Mouse (Mus musculus): ENCODE measurements around the gene Rgs17. TPM values are rescaled to one million over a fixed set of nuclear protein-coding genes. Genes with fewer than 3 reads are reported as not detected.
A peak's percentile ranks its signal among the peaks of the same experiment; 100 is the strongest.

Gene Rgs17
- total and polyA plus RNA-seq, 2 experiments from 2014 or later: 0.34 to 0.67 TPM

DNA sequence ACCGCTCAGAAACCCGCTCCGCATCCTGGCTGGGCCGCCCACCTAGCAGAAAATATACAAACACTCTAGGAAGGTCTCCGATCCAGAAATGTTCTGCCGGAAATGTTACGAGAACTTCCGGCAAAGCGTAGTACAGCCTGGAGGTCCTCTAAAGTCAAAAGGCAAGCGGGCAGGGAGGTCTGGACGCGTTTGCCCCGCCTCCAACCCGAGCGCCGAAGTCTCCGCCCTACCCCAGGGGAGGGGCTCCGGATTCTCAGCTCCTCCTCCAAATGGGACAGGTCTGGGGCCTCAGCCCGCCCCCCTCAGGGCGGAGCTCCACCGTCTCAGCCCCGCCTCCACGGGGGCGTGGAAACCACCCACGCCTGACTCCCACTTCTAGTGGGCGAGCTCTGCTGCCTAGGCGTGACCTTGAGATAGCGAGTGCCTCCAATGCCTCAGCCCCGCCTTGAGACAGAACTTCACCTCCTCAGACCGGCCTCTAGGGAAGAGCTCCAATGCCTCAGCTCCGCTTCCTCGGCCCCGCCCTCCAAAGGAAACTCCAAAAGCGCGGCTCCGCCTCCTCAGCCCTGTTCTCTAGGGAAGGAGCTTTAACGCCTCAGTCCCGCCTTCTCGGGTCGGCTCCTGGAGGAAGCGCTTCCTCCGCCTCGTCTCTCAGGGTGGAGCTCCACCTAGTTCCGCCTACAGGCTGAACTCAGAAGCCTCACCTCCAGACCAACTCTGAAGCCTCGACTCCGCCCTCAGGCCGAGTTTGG lies 98.3 kb downstream of the Rgs17 start, which contains the start of gene Mtrf1l:
Mtrf1l (minus strand) TSS at position 171 of the 752 bp plus-strand sequence.
- DNase-seq (ENCODE audit: low spot score) (peak; percentile 97), ATAC-seq (ENCODE audit: insufficient read depth, low read depth) (peak; percentile 96)
- no peaks in the 10 kb centered on the region for H3K27me3 ChIP-seq (ENCODE audit: control insufficient read depth, insufficient read depth, low read length)
- H3K9me3 ChIP-seq (replicated peaks; ENCODE audit: control insufficient read depth, low read length): no peaks in the 10 kb centered on the region
- TF ChIP-seq CTCF (IDR thresholded peaks at IDR 0.05; ENCODE audit: low read depth) (peak; percentile 29; the same call in 1 of the 2 replicates), EP300 (IDR thresholded peaks at IDR 0.05; ENCODE audit: low read depth) (no peak)
- peak within 1 kb of the TSS; percentile 93 for H3K27ac ChIP-seq (ENCODE audit: low read depth)
- H3K9ac ChIP-seq (replicated peaks; ENCODE audit: low read depth, low read length): peak within 1 kb of the TSS; percentile 93
- 0% methylated on average over 47 of the region's 47 CpGs for WGBS
- peak within 1 kb of the TSS; percentile 88 for H3K4me2 ChIP-seq (ENCODE audit: low read depth, low read length)
- peak within 1 kb of the TSS; percentile 83 for H3K4me3 ChIP-seq (ENCODE audit: low read depth, low read length)
- H3K4me1 ChIP-seq (ENCODE audit: control insufficient read depth, insufficient read depth): peaks cover 11% of the 10 kb centered on the region
- H3K36me3 ChIP-seq (replicated peaks; ENCODE audit: control insufficient read depth, insufficient read depth, low read length): peaks cover 13% of the 10 kb centered on the region

DNA sequence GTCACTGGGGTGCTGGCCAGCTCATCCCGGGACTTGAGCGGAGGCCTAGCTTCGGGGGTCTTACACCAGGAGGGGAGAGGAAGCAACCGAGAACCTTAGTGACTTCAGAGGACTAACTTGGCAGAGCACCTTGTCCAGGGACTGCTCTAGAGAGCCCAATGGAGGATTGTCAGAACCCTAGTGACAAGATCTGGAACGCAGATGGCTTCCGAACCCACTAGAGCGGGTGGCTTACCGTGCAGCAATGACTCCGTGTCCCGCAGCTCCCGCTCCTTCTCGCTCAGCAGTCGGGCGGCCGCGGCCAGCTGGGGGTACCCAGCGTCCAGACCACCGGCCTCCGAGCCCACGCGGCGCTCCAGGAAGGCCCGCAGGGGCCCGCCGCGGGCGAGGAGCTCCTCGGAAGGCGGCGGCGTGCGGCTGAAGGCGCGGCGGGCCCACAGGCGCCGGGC lies 98.9 kb downstream of the Rgs17 start:
- H3K9me3 ChIP-seq (replicated peaks; ENCODE audit: control insufficient read depth, low read length): no peaks in the 10 kb centered on the region
- H3K27me3 ChIP-seq (ENCODE audit: control insufficient read depth, insufficient read depth, low read length): no peaks in the 10 kb centered on the region
- WGBS: under 1% methylated on average over 37 of the region's 37 CpGs
- TF ChIP-seq CTCF (IDR thresholded peaks at IDR 0.05; ENCODE audit: low read depth) (no peak), EP300 (IDR thresholded peaks at IDR 0.05; ENCODE audit: low read depth) (no peak)
- peak overlapping the region; percentile 93 for H3K27ac ChIP-seq (ENCODE audit: low read depth)
- H3K4me2 ChIP-seq (ENCODE audit: low read depth, low read length): peak overlapping the region; percentile 88
- DNase-seq (ENCODE audit: low spot score) (no peak), ATAC-seq (ENCODE audit: insufficient read depth, low read depth) (no peak; the same call in 1 of the 2 replicates)
- H3K4me3 ChIP-seq (ENCODE audit: low read depth, low read length): peak overlapping the region; percentile 83
- H3K36me3 ChIP-seq (replicated peaks; ENCODE audit: control insufficient read depth, insufficient read depth, low read length): peaks cover 19% of the 10 kb centered on the region
- H3K9ac ChIP-seq (replicated peaks; ENCODE audit: low read depth, low read length): peak overlapping the region; percentile 93
- H3K4me1 ChIP-seq (ENCODE audit: control insufficient read depth, insufficient read depth): peaks cover 11% of the 10 kb centered on the region

DNA sequence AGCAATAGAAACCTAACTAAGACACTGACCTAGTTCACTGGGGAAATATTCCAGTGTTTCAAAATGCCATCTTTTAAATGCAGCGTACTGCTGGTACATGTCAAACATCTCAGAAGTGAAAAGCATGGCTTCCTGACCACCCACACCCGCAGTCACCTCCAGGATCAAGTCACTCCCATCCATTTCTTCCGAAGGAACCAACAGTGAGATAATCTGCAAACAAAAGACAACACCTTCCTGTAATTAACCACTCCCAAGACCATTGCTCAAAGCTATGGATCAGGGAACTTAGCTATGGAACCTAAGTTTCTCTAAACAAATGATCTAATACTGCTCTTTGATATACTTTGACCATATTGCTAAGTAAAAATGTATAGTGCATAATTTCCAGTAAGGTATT lies 103.4 kb downstream of the Rgs17 start:
- no peak for TF ChIP-seq CTCF (IDR thresholded peaks at IDR 0.05; ENCODE audit: low read depth)
- no peak for TF ChIP-seq EP300 (IDR thresholded peaks at IDR 0.05; ENCODE audit: low read depth)
- Histone ChIP-seq H3K27ac (ENCODE audit: low read depth) (no peak overlapping the region), H3K27me3 (ENCODE audit: control insufficient read depth, insufficient read depth, low read length) (no peaks in the 10 kb centered on the region), H3K36me3 (replicated peaks; ENCODE audit: control insufficient read depth, insufficient read depth, low read length) (peaks cover 58% of the 10 kb centered on the region), H3K4me2 (ENCODE audit: low read depth, low read length) (no peak overlapping the region), H3K9ac (replicated peaks; ENCODE audit: low read depth, low read length) (no peak overlapping the region), H3K9me3 (replicated peaks; ENCODE audit: control insufficient read depth, low read length) (no peaks in the 10 kb centered on the region), H3K4me1 (ENCODE audit: control insufficient read depth, insufficient read depth) (peaks cover 11% of the 10 kb centered on the region), H3K4me3 (ENCODE audit: low read depth, low read length) (no peak overlapping the region)
- 88% methylated on average over 3 of the region's 3 CpGs for WGBS
- ATAC-seq (ENCODE audit: insufficient read depth, low read depth) (no peak), DNase-seq (ENCODE audit: low spot score) (no peak)

DNA sequence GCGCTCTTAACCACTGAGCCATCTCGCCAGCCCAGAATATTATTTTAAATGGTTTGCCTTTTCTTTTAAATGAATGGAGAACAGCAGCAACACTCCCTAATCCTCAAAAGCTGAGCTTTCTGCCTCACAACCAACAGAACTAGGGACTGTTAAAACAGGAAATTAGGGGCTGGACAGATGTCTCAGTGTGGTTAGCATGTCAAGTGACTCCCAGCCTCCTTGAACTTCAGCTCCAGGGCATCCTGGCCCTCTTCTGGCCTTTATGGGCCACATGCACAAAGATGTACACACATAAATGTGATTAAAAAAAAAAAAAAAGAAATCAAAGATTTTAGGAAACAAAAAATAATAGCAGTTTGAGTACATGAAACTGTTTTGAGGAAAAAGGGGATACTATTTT lies 106.2 kb downstream of the Rgs17 start:
- no peak overlapping the region for H3K27ac ChIP-seq (ENCODE audit: low read depth)
- no peaks in the 10 kb centered on the region for H3K27me3 ChIP-seq (ENCODE audit: control insufficient read depth, insufficient read depth, low read length)
- no peaks in the 10 kb centered on the region for H3K4me1 ChIP-seq (ENCODE audit: control insufficient read depth, insufficient read depth)
- no peak for TF ChIP-seq EP300 (IDR thresholded peaks at IDR 0.05; ENCODE audit: low read depth)
- TF ChIP-seq CTCF (IDR thresholded peaks at IDR 0.05; ENCODE audit: low read depth): no peak
- H3K9me3 ChIP-seq (replicated peaks; ENCODE audit: control insufficient read depth, low read length): no peaks in the 10 kb centered on the region
- H3K4me2 ChIP-seq (ENCODE audit: low read depth, low read length): no peak overlapping the region
- H3K36me3 ChIP-seq (replicated peaks; ENCODE audit: control insufficient read depth, insufficient read depth, low read length): peaks cover 83% of the 10 kb centered on the region
- DNase-seq (ENCODE audit: low spot score) (no peak), ATAC-seq (ENCODE audit: insufficient read depth, low read depth) (no peak)
- WGBS: 98% methylated on average over 2 of the region's 2 CpGs
- no peak overlapping the region for H3K9ac ChIP-seq (replicated peaks; ENCODE audit: low read depth, low read length)
- no peak overlapping the region for H3K4me3 ChIP-seq (ENCODE audit: low read depth, low read length)

DNA sequence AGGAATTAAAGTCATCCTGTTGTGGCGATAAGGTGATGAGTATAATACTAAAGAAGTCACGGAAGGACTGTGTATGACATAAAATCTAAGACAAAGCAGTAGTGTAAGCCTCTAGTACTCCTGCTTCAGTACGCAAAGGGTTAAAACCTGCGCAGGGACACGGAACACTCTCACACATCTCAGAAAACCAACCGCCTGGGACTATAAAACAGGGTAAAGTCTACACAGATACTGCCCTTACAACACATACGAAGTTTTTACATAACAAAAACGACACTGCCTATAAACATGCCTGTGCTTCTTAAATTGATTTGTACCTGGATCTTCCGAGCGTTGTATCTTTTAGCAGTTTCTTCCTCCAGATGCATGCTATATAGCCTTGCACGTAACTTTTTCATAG lies 108.5 kb downstream of the Rgs17 start:
- Histone ChIP-seq H3K36me3 (replicated peaks; ENCODE audit: control insufficient read depth, insufficient read depth, low read length) (peaks cover 69% of the 10 kb centered on the region), H3K9me3 (replicated peaks; ENCODE audit: control insufficient read depth, low read length) (no peaks in the 10 kb centered on the region), H3K4me2 (ENCODE audit: low read depth, low read length) (no peak overlapping the region), H3K4me1 (ENCODE audit: control insufficient read depth, insufficient read depth) (no peaks in the 10 kb centered on the region), H3K9ac (replicated peaks; ENCODE audit: low read depth, low read length) (no peak overlapping the region), H3K27me3 (ENCODE audit: control insufficient read depth, insufficient read depth, low read length) (no peaks in the 10 kb centered on the region), H3K27ac (ENCODE audit: low read depth) (no peak overlapping the region), H3K4me3 (ENCODE audit: low read depth, low read length) (no peak overlapping the region)
- WGBS: 88% methylated on average over 11 of the region's 11 CpGs
- TF ChIP-seq CTCF (IDR thresholded peaks at IDR 0.05; ENCODE audit: low read depth) (no peak), EP300 (IDR thresholded peaks at IDR 0.05; ENCODE audit: low read depth) (no peak)
- DNase-seq (ENCODE audit: low spot score) (no peak), ATAC-seq (ENCODE audit: insufficient read depth, low read depth) (no peak)

Data from heart, postnatal 0 days (tissue).